ENCODE assay signal across 14 mouse cellular contexts in genomic region chr10:93707149-93708075, GRCm38 (mm10).
A peak's percentile ranks its signal among the peaks of the same experiment; 100 is the strongest.
DNase-seq lines count a peak whose midpoint lies in the region; ATAC-seq and TF ChIP-seq lines count a peak whose summit lies in the region.
"Had no signal": no experiment of that assay in that cellular context is flagged by ENCODE, and none has a peak within 500 bp of the region (broad histone marks: within the 10 kb centered on the region; RNA-seq: fewer than 3 reads in every experiment).

No protein-coding gene starts in this region.

- H3K27ac ChIP-seq in heart, postnatal 0 days (ENCODE audit: low read depth): peak overlapping the region; percentile 88
- H3K27ac ChIP-seq in kidney, embryonic 16.5 days (ENCODE audit: low read length): no peak overlapping the region
- H3K27ac ChIP-seq in kidney, adult 2 months (ENCODE audit: insufficient read depth, low read depth, low read length): no peak overlapping the region
- H3K27ac ChIP-seq: forebrain, embryonic 13.5 days; kidney, postnatal 0 days; midbrain, embryonic 10.5 days had no signal

- peak; percentile 87 for ATAC-seq in heart, postnatal 0 days (ENCODE audit: insufficient read depth, low read depth)
- ATAC-seq in kidney, embryonic 16.5 days (ENCODE audit: low FRiP score, low TSS enrichment): no peak
- ATAC-seq: forebrain, embryonic 13.5 days; Patski had no signal

- 0 out of 2 replicates have a peak overlapping the region, but pooled peaks have one; percentile 3 for H3K9ac ChIP-seq in heart, postnatal 0 days (replicated peaks; ENCODE audit: low read depth, low read length)
- H3K9ac ChIP-seq in kidney, embryonic 16.5 days (replicated peaks; ENCODE audit: low read length): no peak overlapping the region
- H3K9ac ChIP-seq: forebrain, embryonic 13.5 days had no signal

- 21% methylated on average over 21 of the region's 21 CpGs for WGBS in heart, postnatal 0 days
- WGBS in kidney, embryonic 16.5 days: 84% methylated on average over 21 of the region's 21 CpGs
- WGBS in kidney, adult 2 months: 90% methylated on average over 21 of the region's 21 CpGs

- no peaks in the 10 kb centered on the region for H3K9me3 ChIP-seq in heart, postnatal 0 days (replicated peaks; ENCODE audit: control insufficient read depth, low read length)
- peaks cover 6% of the 10 kb centered on the region; the same call in 1 of the 2 replicates for H3K9me3 ChIP-seq in kidney, embryonic 16.5 days (ENCODE audit: low read length)
- H3K9me3 ChIP-seq: forebrain, embryonic 13.5 days had no signal

- TF ChIP-seq POLR2A in brain, embryonic 14.5 days (IDR thresholded peaks at IDR 0.05; ENCODE audit: borderline replicate concordance, extremely low read depth, insufficient read depth, insufficient read length, poor library complexity, severe bottlenecking): no peak
- TF ChIP-seq POLR2A in kidney, adult 2 months (IDR thresholded peaks at IDR 0.05; ENCODE audit: low read depth, low read length): no peak

- no peak overlapping the region for H3K4me3 ChIP-seq in heart, postnatal 0 days (ENCODE audit: low read depth, low read length)
- no peak overlapping the region for H3K4me3 ChIP-seq in kidney, embryonic 16.5 days (ENCODE audit: low read length)
- no peak overlapping the region for H3K4me3 ChIP-seq in kidney, adult 2 months (ENCODE audit: insufficient read depth, low read depth, low read length)
- H3K4me3 ChIP-seq: forebrain, embryonic 13.5 days; midbrain, embryonic 10.5 days had no signal

- H3K4me2 ChIP-seq in heart, postnatal 0 days (ENCODE audit: low read depth, low read length): peak overlapping the region; percentile 42
- no peak overlapping the region for H3K4me2 ChIP-seq in kidney, embryonic 16.5 days (replicated peaks; ENCODE audit: low read depth, low read length)
- H3K4me2 ChIP-seq: forebrain, embryonic 13.5 days had no signal

- TF ChIP-seq CTCF in brain, embryonic 14.5 days (IDR thresholded peaks at IDR 0.05; ENCODE audit: borderline replicate concordance, extremely low read depth, insufficient read depth, insufficient read length): no peak
- no peak for TF ChIP-seq CTCF in heart, postnatal 0 days (IDR thresholded peaks at IDR 0.05; ENCODE audit: low read depth)
- TF ChIP-seq CTCF in kidney, adult 2 months (conservative IDR thresholded peaks at IDR 0.05; ENCODE audit: insufficient read depth, insufficient read length, low read depth, low read length): no peak

- peak; percentile 10 for DNase-seq in gastrocnemius, postnatal 14 days
- no peak for DNase-seq in gastrocnemius, postnatal 25 days
- peak; percentile 33 for DNase-seq in brain, embryonic 14.5 days (ENCODE audit: low read depth)
- DNase-seq in cerebellum, adult 9-11 months: peak; percentile 57
- peak; percentile 83 for DNase-seq in heart, postnatal 0 days (ENCODE audit: low spot score)
- no peak for DNase-seq in kidney, adult 2 months
- DNase-seq in T-cell, adult 2 months (ENCODE audit: low spot score): no peak
- DNase-seq: adrenal gland, postnatal 14 days; thymus, postnatal 14 days had no signal

- peak; percentile 96 for TF ChIP-seq EP300 in heart, postnatal 0 days (IDR thresholded peaks at IDR 0.05; ENCODE audit: low read depth)

- peaks cover 24% of the 10 kb centered on the region for H3K36me3 ChIP-seq in heart, postnatal 0 days (replicated peaks; ENCODE audit: control insufficient read depth, insufficient read depth, low read length)
- H3K36me3 ChIP-seq in kidney, embryonic 16.5 days (ENCODE audit: insufficient read depth, low read length): peaks cover 7% of the 10 kb centered on the region
- H3K36me3 ChIP-seq in kidney, adult 2 months (ENCODE audit: control insufficient read depth, insufficient read depth, low read length): peaks cover 5% of the 10 kb centered on the region

- H3K4me1 ChIP-seq in heart, postnatal 0 days (ENCODE audit: control insufficient read depth, insufficient read depth): peaks cover 11% of the 10 kb centered on the region; the same call in 1 of the 2 replicates
- H3K4me1 ChIP-seq in kidney, embryonic 16.5 days (ENCODE audit: insufficient read depth, low read length): no peaks in the 10 kb centered on the region
- peaks cover 3% of the 10 kb centered on the region; the same call in 1 of the 2 replicates for H3K4me1 ChIP-seq in kidney, adult 2 months (ENCODE audit: control insufficient read depth, insufficient read depth, low read length)
- H3K4me1 ChIP-seq: midbrain, embryonic 10.5 days had no signal

- no peaks in the 10 kb centered on the region for H3K27me3 ChIP-seq in heart, postnatal 0 days (ENCODE audit: control insufficient read depth, insufficient read depth, low read length)
- no peaks in the 10 kb centered on the region for H3K27me3 ChIP-seq in kidney, embryonic 16.5 days (ENCODE audit: insufficient read depth, low read length)
- no peaks in the 10 kb centered on the region for H3K27me3 ChIP-seq in kidney, adult 2 months (replicated peaks; ENCODE audit: control insufficient read depth, insufficient read depth, low read length)
- H3K27me3 ChIP-seq: forebrain, embryonic 13.5 days; Patski had no signal

- intact Hi-C loops in gastrocnemius, postnatal 14 days (cut with DNase I; ENCODE audit: low total_unique reads): no loop called here

Comparison
In these comparisons a context has a peak if more than half of its experiments do, and no peak if none do; other contexts are left out.
1. DNase-seq: peak in gastrocnemius, postnatal 14 days (single experiment), brain, embryonic 14.5 days (single experiment), cerebellum, adult 9-11 months (single experiment) and heart, postnatal 0 days (single experiment); none in gastrocnemius, postnatal 25 days (single experiment), kidney, adult 2 months (single experiment) and T-cell, adult 2 months (single experiment).